Mouse (Mus musculus) liver, postnatal 0 days (tissue): Measurements from ENCODE around the gene Mfrp. TPM values are rescaled to one million over a fixed set of nuclear protein-coding genes. Genes with fewer than 3 reads are reported as not detected.

ENCODE experiments used
- ATAC-seq: fragments of 200-750 bp; cut with Nextera tagmentation; 2 replicates; pipeline ENCODE4 v1.8.0; 2017; ENCODE audit warnings: mild to moderate bottlenecking, moderate library complexity
- DNase-seq: peaks from one replicate; pipeline ENCODE4 v3.0.0-alpha.2; 2016
- H3K27ac ChIP-seq: fragments of 300-500 bp; sonication (generic); 2 replicates; pipeline ENCODE4 v1.5.1; 2014; ENCODE audit warnings: antibody characterized with exemption, moderate library complexity, mild to moderate bottlenecking, low read depth
- H3K27me3 ChIP-seq: fragments of 300-500 bp; sonication (generic); 2 replicates; pipeline ENCODE4 v1.6.1; 2014; ENCODE audit warnings: low read length, control low read depth, mixed read lengths; ENCODE audit not compliant: insufficient read depth
- H3K36me3 ChIP-seq: fragments of 300-500 bp; sonication (generic); replicated peaks from 2 replicates; pipeline ENCODE4 v1.6.1; 2014; ENCODE audit warnings: mild to moderate bottlenecking, control low read depth, low read length, moderate library complexity, mixed read lengths; ENCODE audit not compliant: insufficient read depth
- H3K4me1 ChIP-seq: fragments of 300-500 bp; sonication (generic); 2 replicates; pipeline ENCODE4 v1.6.1; 2014; ENCODE audit warnings: antibody characterized with exemption, mild to moderate bottlenecking, control low read depth; ENCODE audit not compliant: insufficient read depth
- H3K4me2 ChIP-seq: fragments of 300-500 bp; sonication (generic); 2 replicates; pipeline ENCODE4 v1.6.1; 2014; ENCODE audit warnings: low read depth, mild to moderate bottlenecking, low read length, moderate library complexity, mixed read lengths
- H3K4me3 ChIP-seq: fragments of 300-500 bp; sonication (generic); 2 replicates; pipeline ENCODE4 v1.5.1; 2014; ENCODE audit warnings: low read depth, low read length
- H3K9ac ChIP-seq: fragments of 300-500 bp; sonication (generic); replicated peaks from 2 replicates; pipeline ENCODE4 v1.6.1; 2014; ENCODE audit warnings: mild to moderate bottlenecking, moderate library complexity
- H3K9me3 ChIP-seq: fragments of 300-500 bp; sonication (generic); 2 replicates; pipeline ENCODE4 v1.6.1; 2016; ENCODE audit warnings: mild to moderate bottlenecking, control low read depth, low read length, mixed read lengths
- CTCF ChIP-seq: sonication (generic); IDR thresholded peaks from 2 replicates; pipeline ENCODE4 v1.5.1; 2016; ENCODE audit warnings: antibody characterized with exemption, low read depth
- EP300 ChIP-seq: IDR thresholded peaks from 2 replicates; pipeline ENCODE4 v1.6.1; 2016; ENCODE audit warnings: antibody characterized with exemption, low read depth, mild to moderate bottlenecking
- WGBS: fragments of 180-500 bp; shearing (Covaris S2); extraction: QIAGEN DNeasy Blood & Tissue Kit; methylation state at CpG from one replicate; pipeline ENCODE4 v1.1.7; 2014; ENCODE audit not compliant: insufficient replicate concordance; 5-methylcytosine and 5-hydroxymethylcytosine counted together
- polyA plus RNA-seq: library from polyadenylated mRNA; unstranded; fragments of >200 nt; fragmentation: Nextera tagmentation; extraction: Ambion mirVana; gene quantifications from 2 replicates; pipeline ENCODE4 v1.2.1, GENCODE M21; 2015

Mfrp gene
- polyA plus RNA-seq, 1 experiment from 2014 or later = not detected

- H3K36me3 ChIP-seq = no peaks in the 10 kb centered on the region
- H3K9me3 ChIP-seq = no peaks in the 10 kb centered on the region
- 68% methylated on average over 15 of the region's 15 CpGs for WGBS
- peaks cover 47% of the 10 kb centered on the region for H3K4me1 ChIP-seq
- ATAC-seq = no peak
- TF ChIP-seq CTCF (no peak), EP300 (no peak)
- 0 out of 2 replicates have a peak overlapping the region, but pooled peaks have one; percentile 61 for H3K4me3 ChIP-seq
- no peak overlapping the region for H3K27ac ChIP-seq
- 0 out of 2 replicates have a peak overlapping the region, but pooled peaks have one; percentile 11 for H3K9ac ChIP-seq
- H3K4me2 ChIP-seq = peak overlapping the region; percentile 95
- no peak for DNase-seq
- H3K27me3 ChIP-seq = peaks cover 14% of the 10 kb centered on the region; the same call in 1 of the 2 replicates
Measured at GRCm38 (mm10) chr9:44085741-44086665, 15.5 kb upstream of the Mfrp start.

GRCm38 (mm10) chr9:44086960-44087359 is 14.6 kb upstream of the Mfrp start:
- TF ChIP-seq CTCF (no peak), EP300 (no peak)
- no peak overlapping the region for H3K4me2 ChIP-seq
- no peaks in the 10 kb centered on the region; the same call in 1 of the 2 replicates for H3K36me3 ChIP-seq
- no peak for ATAC-seq
- H3K9me3 ChIP-seq = no peaks in the 10 kb centered on the region
- peaks cover 47% of the 10 kb centered on the region for H3K4me1 ChIP-seq
- no peak overlapping the region for H3K27ac ChIP-seq
- no peak for DNase-seq
- no peak overlapping the region for H3K9ac ChIP-seq
- WGBS = 63% methylated on average over 10 of the region's 10 CpGs
- peaks cover 14% of the 10 kb centered on the region; the same call in 1 of the 2 replicates for H3K27me3 ChIP-seq
- H3K4me3 ChIP-seq = no peak overlapping the region

- Histone ChIP-seq H3K4me1 (peaks cover 47% of the 10 kb centered on the region), H3K27me3 (peaks cover 14% of the 10 kb centered on the region; the same call in 1 of the 2 replicates), H3K9me3 (no peaks in the 10 kb centered on the region), H3K27ac (no peak overlapping the region), H3K36me3 (no peaks in the 10 kb centered on the region; the same call in 1 of the 2 replicates), H3K4me2 (peak overlapping the region; percentile 32; the same call in 1 of the 2 replicates), H3K9ac (no peak overlapping the region), H3K4me3 (no peak overlapping the region)
- WGBS = 25% methylated on average over 15 of the region's 15 CpGs
- no peak for TF ChIP-seq EP300
- no peak for TF ChIP-seq CTCF
- DNase-seq = no peak
- ATAC-seq = no peak
Measured at GRCm38 (mm10) chr9:44087761-44088455, 13.6 kb upstream of the Mfrp start.

- Histone ChIP-seq H3K9me3 (no peaks in the 10 kb centered on the region), H3K4me3 (no peak overlapping the region), H3K4me2 (peak overlapping the region; percentile 33), H3K27me3 (peaks cover 8% of the 10 kb centered on the region; the same call in 1 of the 2 replicates), H3K36me3 (no peaks in the 10 kb centered on the region; the same call in 1 of the 2 replicates), H3K27ac (peak overlapping the region; percentile 63), H3K9ac (no peak overlapping the region), H3K4me1 (peaks cover 39% of the 10 kb centered on the region)
- WGBS = 35% methylated on average over 12 of the region's 12 CpGs
- TF ChIP-seq EP300 = no peak
- TF ChIP-seq CTCF = no peak
- ATAC-seq (peak; percentile 11; the same call in 1 of the 2 replicates), DNase-seq (peak; percentile 38)
Measured at GRCm38 (mm10) chr9:44088877-44089608, 12.5 kb upstream of the Mfrp start.

GRCm38 (mm10) chr9:44093612-44094503 is 7.7 kb upstream of the Mfrp start:
- Histone ChIP-seq H3K4me2 (no peak overlapping the region), H3K27me3 (no peaks in the 10 kb centered on the region), H3K36me3 (no peaks in the 10 kb centered on the region; the same call in 1 of the 2 replicates), H3K4me1 (peaks cover 3% of the 10 kb centered on the region; the same call in 1 of the 2 replicates), H3K4me3 (no peak overlapping the region), H3K9ac (no peak overlapping the region), H3K27ac (no peak overlapping the region), H3K9me3 (no peaks in the 10 kb centered on the region)
- 46% methylated on average over 24 of the region's 24 CpGs for WGBS
- ATAC-seq (peak; percentile 50; the same call in 1 of the 2 replicates), DNase-seq (peak; percentile 78)
- TF ChIP-seq CTCF = peak; percentile 82
- no peak for TF ChIP-seq EP300
